Mouse (Mus musculus) G1E (cell line): Measurements from ENCODE around the gene Ikzf2. TPM values are rescaled to one million over a fixed set of nuclear protein-coding genes. Genes with fewer than 3 reads are reported as not detected.

ENCODE experiments used
- ATAC-seq: 2 replicates; pipeline ENCODE4 v1.8.0; 2016; ENCODE audit warnings: mild to moderate bottlenecking; ENCODE audit not compliant: insufficient number of reproducible peaks, poor library complexity, low FRiP score, severe bottlenecking; ENCODE audit errors: extremely low read depth
- DNase-seq: peaks from one replicate; pipeline ENCODE4 v3.0.0; 2012; ENCODE audit warnings: low spot score
- H3K27me3 ChIP-seq: 2 replicates; pipeline ENCODE4 v1.6.1; 2012; ENCODE audit warnings: mild to moderate bottlenecking, low read length, inconsistent platforms; ENCODE audit not compliant: insufficient read depth
- H3K36me3 ChIP-seq: replicated peaks from 2 replicates; pipeline ENCODE3; 2012; ENCODE audit warnings: mild to moderate bottlenecking, inconsistent platforms
- H3K4me1 ChIP-seq: 2 replicates; pipeline ENCODE4 v1.6.1; 2012; ENCODE audit warnings: low read depth, low read length, inconsistent platforms, mixed read lengths; ENCODE audit not compliant: insufficient read depth
- H3K4me3 ChIP-seq: 2 replicates; pipeline ENCODE4 v1.5.1; 2012; ENCODE audit warnings: low read depth, mild to moderate bottlenecking, inconsistent platforms, low read length, moderate library complexity, mixed read lengths
- H3K9me3 ChIP-seq: replicated peaks from 2 replicates; pipeline ENCODE4 v1.6.1; 2012; ENCODE audit warnings: inconsistent platforms
- CTCF ChIP-seq: IDR thresholded peaks from 2 replicates; pipeline ENCODE4 v1.5.1; 2012; ENCODE audit warnings: low read depth, low read length, inconsistent platforms, mixed read lengths
- GATA1 ChIP-seq: IDR thresholded peaks from 2 replicates; pipeline ENCODE4 v1.6.1; 2012; ENCODE audit warnings: borderline replicate concordance, low read length, inconsistent platforms, mixed read lengths
- GATA2 ChIP-seq: IDR thresholded peaks from 2 replicates; pipeline ENCODE4 v1.6.1; 2012; ENCODE audit warnings: low read depth, low read length, inconsistent platforms, borderline replicate concordance
- POLR2AphosphoS5 ChIP-seq: IDR thresholded peaks from 2 replicates; pipeline ENCODE4 v1.6.1; 2012; ENCODE audit warnings: low read depth, low read length, inconsistent platforms; ENCODE audit not compliant: insufficient replicate concordance
- TAL1 ChIP-seq: conservative IDR thresholded peaks from 2 replicates; pipeline ENCODE4 v1.6.1; 2012; ENCODE audit warnings: low read depth, low read length, inconsistent platforms, mixed read lengths
- polyA plus RNA-seq: library from polyadenylated mRNA; stranded (reverse); fragments of >175 nt; gene quantifications from 2 replicates; pipeline ENCODE4 v1.2.3, GENCODE M21; 2012
- total RNA-seq, 2 experiments: library from RNA; stranded (forward) in 1 of 2; stranded (reverse) in 1 of 2; fragments of 200-1000 nt in 1 of 2; fragments of >200 nt in 1 of 2; fragmentation: Nextera tagmentation in 1 of 2; gene quantifications; 2 replicates each; pipeline ENCODE4 v1.2.3; 2014 to 2017

The Ikzf2 gene
- total and polyA plus RNA-seq, 3 experiments: 2.4 to 84.3 (median 11.4) TPM

- H3K27me3 ChIP-seq: no peaks in the 10 kb centered on the region
- DNase-seq: no peak
- ATAC-seq: no peak
- H3K36me3 ChIP-seq: no peaks in the 10 kb centered on the region
- TF ChIP-seq POLR2AphosphoS5: no peak
- no peak for TF ChIP-seq GATA2
- TF ChIP-seq TAL1: no peak
- TF ChIP-seq CTCF: no peak
- TF ChIP-seq GATA1: no peak
- H3K4me3 ChIP-seq: no peak overlapping the region
- no peaks in the 10 kb centered on the region for H3K9me3 ChIP-seq
- peaks cover 57% of the 10 kb centered on the region for H3K4me1 ChIP-seq
Measured at GRCm38 (mm10) chr1:69492013-69492412, 195.0 kb downstream of the Ikzf2 start.

- TF ChIP-seq POLR2AphosphoS5 (no peak), CTCF (no peak), TAL1 (no peak), GATA2 (no peak), GATA1 (no peak)
- H3K36me3 ChIP-seq: no peaks in the 10 kb centered on the region
- H3K27me3 ChIP-seq: no peaks in the 10 kb centered on the region
- ATAC-seq (no peak), DNase-seq (no peak)
- H3K9me3 ChIP-seq: no peaks in the 10 kb centered on the region
- H3K4me3 ChIP-seq: no peak overlapping the region
- peaks cover 34% of the 10 kb centered on the region for H3K4me1 ChIP-seq
Measured at GRCm38 (mm10) chr1:69489026-69489425, 198.0 kb downstream of the Ikzf2 start.

GRCm38 (mm10) chr1:69488625-69489024 lies 198.4 kb downstream of the Ikzf2 start:
- Histone ChIP-seq H3K36me3 (no peaks in the 10 kb centered on the region), H3K9me3 (no peaks in the 10 kb centered on the region), H3K27me3 (no peaks in the 10 kb centered on the region), H3K4me1 (peaks cover 30% of the 10 kb centered on the region), H3K4me3 (no peak overlapping the region)
- no peak for ATAC-seq
- TF ChIP-seq TAL1 (no peak), GATA1 (no peak), POLR2AphosphoS5 (no peak), CTCF (no peak), GATA2 (no peak)
- no peak for DNase-seq

Other genes starting within 250 kb of the Ikzf2 start
- gene Spag16, start 139.7 kb upstream of the Ikzf2 start, total RNA-seq (2014; fragmentation: Nextera tagmentation): not detected in 2 replicates
- 0.23 TPM in 1 of 2 replicates, not detected in the other for gene Spag16, start 139.7 kb upstream of the Ikzf2 start, total RNA-seq (2017)
- not detected in 2 replicates for gene Spag16, start 139.7 kb upstream of the Ikzf2 start, polyA plus RNA-seq